ENCODE assay signal across 24 mouse cellular contexts in genomic region chr19:32313304-32313703, GRCm38 (mm10).
A peak's percentile ranks its signal among the peaks of the same experiment; 100 is the strongest.
DNase-seq lines count a peak whose midpoint lies in the region; TF ChIP-seq lines count a peak whose summit lies in the region.
"Had no signal": no experiment of that assay in that cellular context is flagged by ENCODE, and none has a peak within 500 bp of the region (broad histone marks: within the 10 kb centered on the region; RNA-seq: fewer than 3 reads in every experiment).

No protein-coding gene starts in this region.

- intact Hi-C loops in gastrocnemius, adult 2 months (cut with DNase I): no loop called here

- peak; percentile 34 for TF ChIP-seq CTCF in gastrocnemius, adult 2 months (IDR thresholded peaks at IDR 0.05)

- DNase-seq in cerebellum, adult 18-20 months: peak; percentile 34 to 37
- no peak for DNase-seq in cerebellum, adult 11 months
- DNase-seq in cerebellum, postnatal 14 days: peak; percentile 26 to 50
- no peak for DNase-seq in cerebellum, postnatal 4 days (ENCODE audit: low spot score in 2 of 2)
- peak; percentile 53 for DNase-seq in gastrocnemius, adult 2 months
- no peak for DNase-seq in gastrocnemius, postnatal 4 days (ENCODE audit: low spot score in 2 of 2)
- DNase-seq in brain, adult 2 months (ENCODE audit: low read depth, low spot score): peak; percentile 43
- DNase-seq in retina, postnatal 1 day: no peak
- DNase-seq: adrenal gland, adult 8-10 months; adrenal gland, postnatal 25 days; cerebellum, adult 11-12 months; cerebellum, postnatal 36 days; heart, adult 18-20 months; heart, postnatal 10 days; heart, postnatal 36 days; kidney, adult 11 months; kidney, adult 8-10 months had no signal

- peak overlapping the region; percentile 57 for H3K27ac ChIP-seq in gastrocnemius, adult 2 months
- H3K27ac ChIP-seq: forebrain, embryonic 10.5 days; forebrain, embryonic 13.5 days; heart, embryonic 15.5 days; hindbrain, embryonic 10.5 days; hindbrain, embryonic 13.5 days; intestine, embryonic 15.5 days had no signal

- no peak overlapping the region for H3K4me3 ChIP-seq in gastrocnemius, adult 2 months
- H3K4me3 ChIP-seq: forebrain, embryonic 10.5 days; forebrain, embryonic 13.5 days; heart, embryonic 12.5 days; heart, embryonic 15.5 days; hindbrain, embryonic 10.5 days; hindbrain, embryonic 13.5 days; intestine, embryonic 15.5 days had no signal

Comparison
In these comparisons a context has a peak if more than half of its experiments do, and no peak if none do; other contexts are left out.
1. DNase-seq: peak in cerebellum, adult 18-20 months (2 of 2), cerebellum, postnatal 14 days (2 of 2), gastrocnemius, adult 2 months (single experiment) and brain, adult 2 months (single experiment); none in cerebellum, adult 11 months (single experiment), cerebellum, postnatal 4 days (0 of 2), gastrocnemius, postnatal 4 days (0 of 2) and retina, postnatal 1 day (single experiment).